Mouse (Mus musculus) kidney, adult 18-20 months (tissue): ENCODE results near the gene Gm49380.

Experiments
- DNase-seq: peaks from one replicate; pipeline ENCODE4 v3.0.0; 2021

Gm49380 gene

DNA sequence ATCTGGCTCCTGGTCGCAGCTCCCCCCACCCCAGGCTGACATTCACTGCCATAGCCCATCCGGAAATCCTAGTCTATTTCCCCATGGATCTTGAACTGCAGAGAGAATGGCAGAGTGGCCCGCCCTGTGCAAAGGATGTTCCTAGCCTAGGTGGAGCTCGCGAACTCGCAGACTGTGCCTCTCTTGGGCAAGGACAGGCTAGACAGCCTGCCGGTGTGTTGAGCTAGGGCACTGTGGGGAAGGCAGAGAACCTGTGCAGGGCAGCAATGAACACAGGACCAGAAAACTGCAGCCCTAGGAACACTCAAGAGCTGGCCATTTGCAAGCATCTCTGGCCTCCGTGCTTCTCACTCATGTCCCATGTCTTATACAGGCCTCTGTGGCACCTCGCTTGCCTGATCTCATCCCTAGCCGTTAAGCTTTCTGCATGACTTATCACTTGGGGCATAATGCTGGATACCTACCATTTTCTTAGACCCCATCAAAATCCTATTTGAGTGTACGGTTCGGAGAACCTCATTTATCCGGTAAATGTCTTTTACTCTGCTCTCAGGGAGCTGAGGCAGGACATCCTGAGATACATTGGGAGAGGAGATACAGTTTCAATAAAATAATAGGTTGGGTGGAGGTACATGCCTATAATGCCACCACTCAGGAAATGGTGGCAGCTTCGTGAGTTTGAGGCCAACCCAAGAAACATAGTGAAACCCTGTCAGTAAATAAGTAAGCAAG lies 68.7 kb downstream of the Gm49380 start:
- no peak for DNase-seq

DNA sequence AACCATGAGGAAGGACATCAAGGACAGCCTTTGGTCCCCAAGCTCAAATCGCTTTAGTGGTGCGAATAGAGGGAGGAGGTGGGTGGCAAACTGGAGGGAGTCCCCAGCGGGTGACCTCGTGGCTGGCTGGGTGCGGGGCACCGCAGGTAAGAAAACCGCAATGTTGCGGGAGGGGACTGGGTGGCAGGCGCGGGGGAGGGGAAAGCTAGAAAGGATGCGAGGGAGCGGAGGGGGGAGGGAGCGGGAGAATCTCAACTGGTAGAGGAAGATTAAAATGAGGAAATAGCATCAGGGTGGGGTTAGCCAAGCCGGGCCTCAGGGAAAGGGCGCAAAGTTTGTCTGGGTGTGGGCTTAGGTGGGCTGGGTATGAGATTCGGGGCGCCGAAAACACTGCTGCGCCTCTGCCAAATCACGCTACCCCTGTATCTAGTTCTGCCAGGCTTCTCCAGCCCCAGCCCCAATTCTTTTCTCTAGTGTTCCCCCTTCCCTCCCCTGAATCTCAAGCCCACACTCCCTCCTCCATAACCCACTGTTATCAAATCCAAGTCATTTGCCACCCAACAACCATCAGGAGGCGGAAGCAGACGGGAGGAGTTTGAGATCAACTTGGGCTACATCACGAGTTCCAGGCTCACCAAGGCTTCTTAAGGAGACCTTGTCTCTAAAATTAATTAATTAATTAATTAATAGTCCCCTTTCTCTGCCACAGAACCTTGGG lies 69.4 kb downstream of the Gm49380 start:
- DNase-seq, result no peak

DNA sequence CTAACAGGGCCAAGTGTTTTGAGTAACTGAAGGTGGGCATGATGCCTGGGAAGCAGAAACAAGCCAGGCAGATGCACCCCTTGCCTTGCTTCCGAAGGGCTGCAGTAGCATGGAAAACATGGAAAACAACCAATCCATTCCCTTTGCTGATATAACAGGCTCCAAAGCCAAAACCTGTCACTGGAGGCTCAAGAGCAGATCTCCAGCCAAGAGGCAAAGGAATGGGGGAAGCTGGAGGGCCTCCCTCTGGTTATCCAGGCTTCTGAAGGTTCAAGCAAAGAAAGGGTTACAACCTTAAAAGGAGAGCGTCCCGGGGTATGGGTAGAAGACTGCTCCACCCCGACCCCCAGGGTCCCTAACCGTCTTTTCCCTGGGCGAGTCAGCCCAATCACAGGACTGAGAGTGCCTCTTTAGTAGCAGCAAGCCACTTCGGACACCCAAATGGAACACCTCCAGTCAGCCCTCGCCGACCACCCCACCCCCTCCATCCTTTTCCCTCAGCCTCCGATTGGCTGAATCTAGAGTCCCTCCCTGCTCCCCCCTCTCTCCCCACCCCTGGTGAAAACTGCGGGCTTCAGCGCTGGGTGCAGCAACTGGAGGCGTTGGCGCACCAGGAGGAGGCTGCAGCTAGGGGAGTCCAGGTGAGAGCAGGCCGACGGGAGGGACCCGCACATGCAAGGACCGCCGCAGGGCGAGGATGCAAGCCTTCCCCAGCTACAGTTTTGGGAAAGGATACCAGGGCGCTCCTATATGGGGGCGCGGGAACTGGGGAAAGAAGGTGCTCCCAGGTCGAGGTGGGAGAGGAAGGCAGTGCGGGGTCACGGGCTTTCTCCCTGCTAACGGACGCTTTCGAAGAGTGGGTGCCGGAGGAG lies 70.2 kb downstream of the Gm49380 start, which contains the start of gene Thy1:
Gene Thy1 (plus strand): TSS at position 549 of the 872 bp plus-strand sequence.
- no peak for DNase-seq

DNA sequence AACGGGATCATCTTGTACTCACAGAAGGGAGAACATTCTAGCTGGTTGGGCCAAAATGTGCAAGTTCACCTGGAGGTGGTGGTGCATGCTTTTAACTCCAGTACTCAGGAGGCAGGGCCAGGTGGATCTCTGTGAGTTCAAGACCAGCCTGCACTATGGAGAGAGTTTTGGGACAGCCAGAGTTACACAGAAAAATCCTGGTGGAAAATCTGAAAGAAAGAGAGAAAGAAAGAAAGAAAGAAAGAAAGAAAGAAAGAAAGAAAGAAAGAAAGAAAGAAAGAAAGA lies 71.0 kb downstream of the Gm49380 start:
- DNase-seq, result no peak

DNA sequence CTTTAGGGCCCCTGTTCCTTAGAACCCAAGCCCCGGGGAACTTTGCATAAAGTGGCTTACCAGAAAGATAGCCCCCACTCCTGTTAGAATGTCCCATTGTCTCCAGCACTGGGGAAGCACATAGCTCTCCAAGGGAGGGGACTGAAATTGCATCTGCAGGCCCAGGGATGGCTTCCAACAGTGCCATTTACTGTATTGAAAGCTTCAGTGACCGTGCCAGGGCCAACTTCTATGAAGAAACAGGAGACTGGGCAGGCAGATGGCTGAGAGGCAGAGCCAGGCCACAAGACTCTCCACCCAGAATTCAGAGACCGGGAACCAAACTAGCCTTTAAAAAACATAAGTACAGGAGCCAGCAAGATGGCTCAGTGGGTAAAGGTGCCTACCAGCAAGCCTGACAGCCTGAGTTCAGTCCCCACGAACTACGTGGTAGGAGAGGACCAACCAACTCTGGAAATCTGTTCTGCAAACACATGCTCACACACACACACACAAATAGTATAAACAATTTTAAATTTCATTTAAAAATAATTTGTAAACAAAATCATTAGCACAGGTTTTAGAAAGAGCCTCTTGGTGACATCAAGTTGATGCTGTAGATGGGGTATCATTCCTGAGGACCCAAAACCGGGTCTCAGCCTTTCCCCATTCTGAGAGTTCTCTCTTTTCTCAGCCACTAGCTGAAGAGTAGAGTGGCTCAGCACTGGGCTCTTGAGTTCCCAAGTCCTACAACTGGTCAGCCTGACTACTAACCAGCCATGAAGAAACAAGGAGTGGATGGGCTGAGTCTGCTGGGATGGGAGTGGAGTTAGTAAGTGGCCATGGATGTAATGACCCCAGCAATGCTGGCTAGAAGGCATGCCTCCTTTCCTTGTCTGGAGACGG lies 71.5 kb downstream of the Gm49380 start:
- no peak for DNase-seq

DNA sequence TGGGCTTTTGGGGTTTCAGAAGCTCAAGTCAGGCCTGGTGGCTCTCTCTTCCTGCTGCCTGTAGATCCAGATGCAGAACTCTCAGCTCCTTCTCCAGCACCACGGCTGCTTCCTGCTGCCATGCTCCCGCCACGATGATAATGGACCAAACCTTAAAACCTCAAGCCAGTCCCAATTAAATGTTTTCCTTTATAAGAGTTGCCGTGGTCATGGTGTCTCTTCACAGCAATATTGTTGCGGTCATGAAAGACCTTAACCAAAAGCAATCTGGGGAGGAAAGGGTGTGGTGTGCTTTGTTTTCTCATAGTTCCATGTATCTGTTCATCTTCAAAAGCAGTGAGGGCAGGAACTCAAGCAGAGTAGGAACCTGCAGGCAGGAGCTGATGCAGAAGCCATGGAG lies 76.2 kb downstream of the Gm49380 start:
- no peak for DNase-seq

DNA sequence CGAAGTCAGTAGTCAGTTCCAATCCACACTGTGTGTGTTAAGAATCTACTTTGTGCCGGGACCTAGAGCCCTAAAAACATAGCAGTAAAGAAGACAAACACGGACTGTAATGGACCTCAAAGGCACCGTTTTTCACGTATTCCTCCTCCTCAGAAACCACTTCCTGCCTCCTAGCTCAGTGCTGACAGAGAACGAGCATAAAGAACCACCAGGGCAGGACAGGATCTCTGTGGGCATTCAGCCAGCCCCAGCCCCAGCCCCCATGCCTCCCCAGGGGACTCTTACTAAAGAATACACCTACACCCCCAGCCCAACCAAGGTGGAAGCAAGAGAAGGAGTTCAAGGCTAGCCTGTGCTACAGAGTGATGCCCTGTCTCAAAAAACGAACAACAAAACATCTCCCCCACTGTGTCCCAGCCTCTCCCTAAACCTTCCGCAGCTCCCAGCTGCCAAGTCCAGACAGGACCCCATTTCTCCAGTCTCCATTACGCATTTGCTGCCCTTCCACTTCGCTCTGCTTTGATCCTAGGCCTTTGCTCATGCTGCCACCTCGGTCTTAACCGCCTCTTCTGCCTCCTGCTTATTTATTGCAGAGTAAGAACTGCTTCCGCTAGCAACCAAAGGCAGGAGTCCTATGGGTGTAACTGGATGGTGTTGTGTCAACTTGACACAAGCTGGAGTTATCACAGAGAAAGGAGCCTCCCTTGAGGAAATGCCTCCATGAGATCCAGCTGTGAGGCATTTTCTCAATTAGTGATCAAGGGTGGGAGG lies 79.2 kb downstream of the Gm49380 start:
- no peak for DNase-seq

DNA sequence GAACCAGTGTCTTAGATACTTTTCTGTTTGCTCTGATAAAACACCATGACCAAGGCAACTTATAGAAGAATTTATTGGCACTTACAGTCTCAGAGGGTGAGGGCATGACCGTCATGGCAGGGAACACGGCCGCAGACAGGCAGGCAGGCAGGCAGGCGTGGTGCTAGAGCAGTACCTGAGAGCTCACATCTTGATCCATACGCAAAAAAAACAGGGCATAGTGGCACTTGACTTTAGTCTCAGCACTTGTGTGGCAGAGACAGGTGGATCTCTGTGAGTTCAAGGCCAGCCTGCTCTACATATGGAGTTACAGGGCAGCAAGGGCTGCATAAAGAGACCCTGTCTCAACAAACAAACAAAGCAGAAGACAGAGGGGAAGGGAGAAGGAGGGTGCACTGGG lies 80.0 kb downstream of the Gm49380 start:
- no peak for DNase-seq

DNA sequence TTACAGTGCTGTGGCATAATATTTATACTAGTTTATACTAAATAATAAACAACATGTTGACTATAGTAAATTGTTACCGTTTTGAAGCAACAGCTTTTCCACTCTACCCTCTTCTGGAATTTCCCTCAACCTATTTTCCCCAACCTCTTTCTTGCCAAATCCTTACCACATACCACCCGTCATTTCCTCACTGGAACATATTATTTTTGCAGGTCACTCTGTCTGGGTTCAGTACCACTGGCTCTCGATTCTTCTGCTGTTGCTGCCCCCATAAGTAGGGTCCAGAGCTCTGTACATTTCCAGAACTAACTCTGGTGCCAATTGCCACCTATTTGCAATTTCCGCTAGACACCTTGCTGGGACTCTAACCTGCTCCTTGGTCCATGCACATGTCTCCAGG lies 81.4 kb downstream of the Gm49380 start:
- no peak for DNase-seq

DNA sequence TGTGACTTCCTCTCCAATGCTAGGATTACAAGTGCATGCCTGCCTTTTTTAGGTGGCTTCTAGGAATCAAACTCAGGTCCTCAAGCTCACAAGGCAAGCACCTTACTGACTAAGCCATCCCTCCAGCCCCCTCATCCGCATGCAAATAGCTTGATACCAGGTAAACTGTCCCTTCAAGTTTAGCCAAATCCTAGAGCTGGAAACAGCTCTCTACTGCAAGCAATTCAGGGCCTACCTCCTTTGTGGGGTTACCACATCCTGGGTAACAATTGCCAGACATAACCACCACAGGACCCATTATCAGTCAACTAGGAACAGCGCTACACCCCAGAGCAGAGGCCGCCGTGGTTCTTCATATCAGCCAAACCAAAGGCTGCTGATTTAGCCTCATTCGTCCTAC lies 82.2 kb downstream of the Gm49380 start:
- DNase-seq, result no peak

DNA sequence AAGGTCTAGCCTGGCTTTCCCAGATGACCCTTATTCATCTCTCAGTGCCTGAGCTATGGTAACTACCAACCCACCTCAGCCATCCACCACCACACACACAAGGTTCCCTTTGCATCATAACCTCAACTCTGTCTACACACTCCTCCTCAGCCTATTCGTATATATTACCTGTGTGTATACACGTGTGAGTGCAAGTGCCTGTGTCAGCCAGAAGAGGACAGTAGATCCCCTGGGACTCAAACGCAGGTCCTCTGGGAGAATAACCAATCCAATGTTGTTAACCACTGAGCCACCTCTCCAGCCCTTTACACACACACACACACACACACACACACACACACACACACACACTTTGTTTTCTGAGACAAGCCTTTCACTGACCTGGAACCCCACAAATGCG lies 82.7 kb downstream of the Gm49380 start:
- no peak for DNase-seq

DNA sequence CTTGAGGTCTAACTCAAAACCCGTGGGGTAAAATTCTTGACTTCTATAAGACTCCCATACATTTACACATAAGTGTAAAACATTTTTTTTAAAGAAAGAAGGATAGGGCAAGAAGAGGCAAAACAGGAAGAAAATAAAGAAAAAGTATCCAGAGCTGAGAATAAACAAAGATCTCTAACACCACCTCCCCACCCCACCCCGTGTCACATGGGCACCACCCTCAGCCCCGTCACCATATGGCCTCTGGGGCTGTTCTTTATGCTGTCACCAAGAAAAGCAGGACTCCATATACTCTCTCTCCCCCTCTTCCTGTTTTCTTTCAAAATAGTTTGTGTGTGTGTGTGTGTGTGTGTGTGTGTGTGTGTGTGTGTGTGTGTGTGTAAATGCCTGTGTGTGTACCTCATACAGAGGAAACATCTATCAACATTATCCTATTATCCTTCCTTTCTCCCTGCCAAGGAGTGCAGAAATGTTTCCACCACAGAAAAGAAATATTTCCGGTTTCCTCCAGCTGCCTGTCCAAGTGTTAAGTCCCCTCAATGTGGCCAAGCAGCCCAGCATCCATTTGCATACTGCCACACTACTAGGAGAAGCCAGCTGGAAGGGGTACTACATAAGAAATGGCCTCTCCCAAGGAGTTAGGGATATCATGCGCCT lies 83.6 kb downstream of the Gm49380 start:
- no peak for DNase-seq

DNA sequence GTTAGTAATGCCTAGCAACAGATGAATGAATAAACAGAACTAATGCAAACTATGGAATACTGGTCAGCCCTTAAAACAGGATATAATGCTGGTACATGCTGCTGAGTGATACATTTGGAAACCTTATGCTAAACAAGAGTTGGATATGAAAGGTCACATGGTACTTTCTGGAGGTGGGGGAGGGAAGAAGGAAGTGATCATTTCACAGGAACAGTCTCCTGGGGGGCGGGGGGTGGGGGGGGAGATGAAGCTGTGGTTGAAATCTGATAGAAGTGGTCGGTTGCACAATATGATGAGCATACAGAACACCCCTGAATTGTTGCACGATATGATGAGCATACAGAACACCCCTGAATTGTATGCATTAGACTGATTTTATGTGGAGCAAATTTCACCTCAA lies 89.2 kb downstream of the Gm49380 start:
- no peak for DNase-seq

DNA sequence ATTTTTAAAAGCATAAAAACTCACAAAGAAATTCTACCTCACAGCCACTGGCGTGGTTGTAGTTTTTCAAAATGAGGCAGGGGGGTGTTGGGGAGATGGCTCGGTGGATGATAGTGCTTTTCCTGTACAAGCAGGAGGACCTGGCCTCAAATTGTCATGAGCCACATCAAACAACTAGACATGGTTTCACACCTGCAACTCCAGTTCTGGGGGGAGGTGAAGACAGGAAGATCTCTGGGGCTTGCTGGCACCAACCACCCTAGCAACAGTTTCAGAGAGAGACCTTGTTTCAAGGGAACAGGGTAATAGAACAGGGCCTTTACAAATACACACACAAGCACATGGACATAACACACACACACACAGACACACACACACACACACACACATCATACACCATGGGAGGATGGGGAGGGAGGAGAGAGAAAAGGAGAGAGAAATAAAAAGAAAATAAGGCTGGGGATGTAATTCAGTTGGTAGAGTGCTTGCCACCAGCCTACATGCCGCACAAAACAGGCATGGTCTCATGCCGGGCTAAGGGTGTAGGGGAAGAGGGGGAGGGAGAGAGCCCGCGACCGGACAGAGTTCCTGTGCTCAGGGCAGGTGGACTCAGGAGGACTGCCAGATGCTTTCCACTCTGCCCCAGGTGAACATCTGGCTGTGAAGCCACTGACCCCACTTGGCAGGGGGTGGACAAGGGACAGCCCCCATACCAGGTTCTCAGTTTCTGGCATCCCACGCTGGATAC lies 91.0 kb downstream of the Gm49380 start:
- no peak for DNase-seq

DNA sequence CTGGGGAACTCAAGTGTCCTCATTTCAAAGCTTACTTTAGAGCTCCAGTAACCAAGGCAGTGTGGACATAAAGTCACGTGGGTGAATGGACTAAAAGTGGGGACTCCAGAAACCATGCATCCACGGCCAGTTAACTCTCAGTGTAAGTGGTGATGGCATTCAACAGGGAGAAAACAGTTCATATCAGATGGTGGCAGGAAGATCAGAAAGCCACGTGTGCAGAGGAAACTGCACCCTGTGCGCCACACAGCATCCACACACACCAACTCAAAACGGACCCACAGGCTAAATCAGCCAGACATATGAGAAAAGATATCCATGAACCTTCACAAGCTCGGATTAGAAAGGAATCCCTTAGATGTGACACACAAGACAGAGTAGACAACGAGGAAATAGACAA lies 93.3 kb downstream of the Gm49380 start:
- no peak for DNase-seq

DNA sequence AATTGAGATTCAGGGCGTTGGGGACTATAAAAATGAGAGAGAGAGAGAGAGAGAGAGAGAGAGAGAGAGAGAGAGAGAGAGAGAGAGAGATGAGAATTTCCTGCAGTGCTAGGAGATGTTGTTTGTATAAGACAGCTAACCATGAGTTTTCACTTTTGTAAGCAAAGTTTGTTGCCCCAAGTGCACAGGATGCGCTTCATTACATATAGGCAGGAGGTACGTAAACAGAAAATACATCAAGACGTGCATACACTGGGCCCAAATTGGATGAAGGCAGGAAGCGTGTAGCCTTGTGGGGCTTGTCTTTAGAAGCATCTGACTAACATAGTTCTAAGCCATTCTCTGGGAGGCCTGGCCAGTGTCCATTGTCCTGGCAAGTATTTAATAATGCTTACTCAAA lies 95.5 kb downstream of the Gm49380 start:
- DNase-seq, result no peak
